Mouse (Mus musculus): ENCODE data around the gene Dnajb12. TPM values are rescaled to one million over a fixed set of nuclear protein-coding genes. Genes with fewer than 3 reads are reported as not detected.

Dnajb12 gene
- polyA plus RNA-seq, 1 experiment from 2014 or later = 26.2 TPM

DNA sequence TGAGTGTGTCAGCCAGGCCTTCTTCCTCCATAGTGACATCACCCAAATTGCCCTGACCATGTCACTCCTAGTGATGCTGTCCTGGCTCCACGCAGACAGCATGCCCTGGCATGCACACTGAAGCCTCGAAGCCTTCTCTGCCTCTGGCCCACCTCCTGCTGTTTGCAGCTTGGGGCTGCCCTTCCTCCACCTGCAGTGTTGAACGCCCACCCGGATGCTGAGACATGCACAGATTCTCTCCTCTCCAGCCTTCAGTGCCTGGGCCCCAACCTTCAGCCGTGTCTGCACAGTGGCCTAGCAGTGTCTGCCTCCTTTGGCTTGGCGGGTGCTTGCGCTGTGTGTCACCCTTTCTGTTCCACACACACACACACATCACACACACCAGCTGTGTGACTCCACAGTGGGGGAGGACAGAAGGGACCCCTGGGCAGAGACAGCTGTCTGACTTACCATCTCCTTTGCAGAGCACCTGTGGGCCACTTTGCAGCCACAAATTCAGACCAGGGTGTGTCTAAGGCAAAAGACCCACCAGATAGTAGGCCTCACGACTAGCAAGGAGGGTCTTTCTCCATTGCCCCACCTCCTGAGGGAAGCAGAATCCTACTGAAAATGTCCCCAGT is 22.7 kb downstream of the Dnajb12 start:
- DNase-seq (ENCODE audit: extremely low spot score, low spot score) = no peak
- H3K4me1 ChIP-seq = peaks cover 69% of the 10 kb centered on the region
- H3K36me3 ChIP-seq (replicated peaks) = peaks cover 14% of the 10 kb centered on the region
- H3K27me3 ChIP-seq (ENCODE audit: poor library complexity, severe bottlenecking) = no peaks in the 10 kb centered on the region
- 77% methylated on average over 8 of the region's 8 CpGs for WGBS
- H3K4me3 ChIP-seq = no peak overlapping the region; the same call in 1 of the 2 replicates
- H3K9me3 ChIP-seq = no peaks in the 10 kb centered on the region
- peak overlapping the region; percentile 93 for H3K27ac ChIP-seq

GRCm38 (mm10) chr10:59902606-59902990 is 23.2 kb downstream of the Dnajb12 start:
- DNase-seq (ENCODE audit: extremely low spot score, low spot score) = no peak
- H3K9me3 ChIP-seq = no peaks in the 10 kb centered on the region
- peak overlapping the region; percentile 93 for H3K27ac ChIP-seq
- peaks cover 8% of the 10 kb centered on the region; the same call in 1 of the 2 replicates for H3K36me3 ChIP-seq (replicated peaks)
- no peaks in the 10 kb centered on the region for H3K27me3 ChIP-seq (ENCODE audit: poor library complexity, severe bottlenecking)
- no peak overlapping the region for H3K4me3 ChIP-seq
- peaks cover 69% of the 10 kb centered on the region for H3K4me1 ChIP-seq
- WGBS = 72% methylated on average over 8 of the region's 8 CpGs

DNA sequence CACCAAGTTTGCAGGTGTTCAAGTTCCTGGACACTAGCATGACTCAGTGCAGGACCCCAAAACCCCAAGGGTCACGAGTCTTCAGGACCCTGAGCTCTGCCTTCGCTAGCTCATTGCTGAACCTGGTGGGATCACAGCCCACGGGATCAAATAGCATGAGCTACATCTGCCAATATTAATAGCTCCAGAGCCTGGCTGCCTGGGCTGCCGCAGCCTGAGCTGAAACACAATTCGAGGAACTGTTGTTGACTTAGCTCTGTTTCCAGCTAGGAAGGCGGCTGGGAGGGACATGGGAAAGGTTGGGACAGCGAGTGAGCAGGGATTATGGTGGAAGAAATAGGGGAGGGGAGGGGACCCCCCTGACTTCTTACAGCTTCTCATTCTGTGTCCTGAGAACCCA is 23.8 kb downstream of the Dnajb12 start:
- 64% methylated on average over 7 of the region's 7 CpGs for WGBS
- Histone ChIP-seq H3K4me1 (peaks cover 69% of the 10 kb centered on the region), H3K9me3 (no peaks in the 10 kb centered on the region)

GRCm38 (mm10) chr10:59907080-59907609 is 27.8 kb downstream of the Dnajb12 start:
- Histone ChIP-seq H3K4me1 (peaks cover 68% of the 10 kb centered on the region), H3K36me3 (replicated peaks) (no peaks in the 10 kb centered on the region), H3K27me3 (ENCODE audit: poor library complexity, severe bottlenecking) (peaks cover 32% of the 10 kb centered on the region), H3K4me3 (no peak overlapping the region), H3K9me3 (no peaks in the 10 kb centered on the region), H3K27ac (peak overlapping the region; percentile 80)
- no peak for DNase-seq (ENCODE audit: extremely low spot score, low spot score)
- WGBS = 60% methylated on average over 3 of the region's 3 CpGs

More for the DNA sequence above, 23.8 kb downstream of the Dnajb12 start:
- no peak overlapping the region for H3K4me3 ChIP-seq
- no peak for DNase-seq (ENCODE audit: extremely low spot score, low spot score)
- H3K27me3 ChIP-seq (ENCODE audit: poor library complexity, severe bottlenecking) = peaks cover 2% of the 10 kb centered on the region; the same call in 1 of the 2 replicates
- peaks cover 5% of the 10 kb centered on the region; the same call in 1 of the 2 replicates for H3K36me3 ChIP-seq (replicated peaks)
- peak overlapping the region; percentile 93 for H3K27ac ChIP-seq

GRCm38 (mm10) chr10:59907695-59908299 is 28.4 kb downstream of the Dnajb12 start:
- Histone ChIP-seq H3K4me1 (peaks cover 68% of the 10 kb centered on the region), H3K4me3 (no peak overlapping the region), H3K27ac (peak overlapping the region; percentile 80), H3K27me3 (ENCODE audit: poor library complexity, severe bottlenecking) (peaks cover 32% of the 10 kb centered on the region), H3K9me3 (no peaks in the 10 kb centered on the region), H3K36me3 (replicated peaks) (no peaks in the 10 kb centered on the region)
- no peak for DNase-seq (ENCODE audit: extremely low spot score, low spot score)
- WGBS = 43% methylated on average over 7 of the region's 7 CpGs

- peaks cover 59% of the 10 kb centered on the region for H3K4me1 ChIP-seq
- WGBS = 60% methylated on average over 7 of the region's 7 CpGs
- peaks cover 32% of the 10 kb centered on the region for H3K27me3 ChIP-seq (ENCODE audit: poor library complexity, severe bottlenecking)
- DNase-seq (ENCODE audit: extremely low spot score, low spot score) = no peak
- no peaks in the 10 kb centered on the region for H3K36me3 ChIP-seq (replicated peaks)
- no peak overlapping the region for H3K4me3 ChIP-seq
- peak overlapping the region; percentile 80 for H3K27ac ChIP-seq
- H3K9me3 ChIP-seq = no peaks in the 10 kb centered on the region
These were observed 29.5 kb downstream of the Dnajb12 start for GRCm38 (mm10) chr10:59908776-59909315.

DNA sequence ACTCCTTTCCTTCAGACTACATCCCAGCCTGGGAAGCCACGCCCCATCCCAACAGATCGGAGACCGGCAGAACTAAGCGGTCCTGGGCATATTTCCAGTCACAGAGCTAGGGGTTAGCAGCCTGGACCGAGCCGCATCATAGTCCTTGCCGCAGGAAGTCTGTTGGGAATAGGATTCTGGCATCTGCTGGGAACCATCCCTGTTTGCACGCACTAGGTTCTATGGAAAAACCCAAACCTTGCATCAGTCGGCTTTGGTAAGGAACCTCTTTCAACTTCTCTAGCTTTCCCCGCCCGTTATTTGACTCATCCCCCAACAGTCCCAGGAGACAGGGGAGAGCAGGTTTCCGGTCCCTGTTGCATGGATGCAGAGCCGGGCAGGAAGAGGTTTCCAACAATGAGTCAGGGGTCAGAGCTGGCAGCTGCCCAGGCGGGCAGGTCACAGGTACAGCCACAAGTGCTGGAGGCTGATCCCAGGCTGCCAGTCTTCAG is 30.0 kb downstream of the Dnajb12 start:
- Histone ChIP-seq H3K4me1 (peaks cover 59% of the 10 kb centered on the region), H3K36me3 (replicated peaks) (no peaks in the 10 kb centered on the region), H3K27ac (peak overlapping the region; percentile 80), H3K4me3 (peak overlapping the region; percentile 20; the same call in 1 of the 2 replicates), H3K27me3 (ENCODE audit: poor library complexity, severe bottlenecking) (peaks cover 32% of the 10 kb centered on the region), H3K9me3 (no peaks in the 10 kb centered on the region)
- DNase-seq (ENCODE audit: extremely low spot score, low spot score) = no peak
- 16% methylated on average over 14 of the region's 14 CpGs for WGBS

GRCm38 (mm10) chr10:59911091-59911490 is 31.7 kb downstream of the Dnajb12 start:
- Histone ChIP-seq H3K9me3 (no peaks in the 10 kb centered on the region), H3K36me3 (replicated peaks) (no peaks in the 10 kb centered on the region), H3K27me3 (ENCODE audit: poor library complexity, severe bottlenecking) (peaks cover 39% of the 10 kb centered on the region), H3K4me1 (peaks cover 65% of the 10 kb centered on the region), H3K27ac (peak overlapping the region; percentile 86), H3K4me3 (peak overlapping the region; percentile 41; the same call in 1 of the 2 replicates)
- no peak for DNase-seq (ENCODE audit: extremely low spot score, low spot score)
- 26% methylated on average over 6 of the region's 6 CpGs for WGBS

- Histone ChIP-seq H3K4me3 (peak overlapping the region; percentile 41), H3K36me3 (replicated peaks) (no peaks in the 10 kb centered on the region), H3K4me1 (peaks cover 71% of the 10 kb centered on the region), H3K27ac (peak overlapping the region; percentile 86), H3K9me3 (no peaks in the 10 kb centered on the region), H3K27me3 (ENCODE audit: poor library complexity, severe bottlenecking) (peaks cover 39% of the 10 kb centered on the region)
- 3% methylated on average over 25 of the region's 25 CpGs for WGBS
- DNase-seq (ENCODE audit: extremely low spot score, low spot score) = no peak
These were observed 32.3 kb downstream of the Dnajb12 start for GRCm38 (mm10) chr10:59911561-59912198.

DNA sequence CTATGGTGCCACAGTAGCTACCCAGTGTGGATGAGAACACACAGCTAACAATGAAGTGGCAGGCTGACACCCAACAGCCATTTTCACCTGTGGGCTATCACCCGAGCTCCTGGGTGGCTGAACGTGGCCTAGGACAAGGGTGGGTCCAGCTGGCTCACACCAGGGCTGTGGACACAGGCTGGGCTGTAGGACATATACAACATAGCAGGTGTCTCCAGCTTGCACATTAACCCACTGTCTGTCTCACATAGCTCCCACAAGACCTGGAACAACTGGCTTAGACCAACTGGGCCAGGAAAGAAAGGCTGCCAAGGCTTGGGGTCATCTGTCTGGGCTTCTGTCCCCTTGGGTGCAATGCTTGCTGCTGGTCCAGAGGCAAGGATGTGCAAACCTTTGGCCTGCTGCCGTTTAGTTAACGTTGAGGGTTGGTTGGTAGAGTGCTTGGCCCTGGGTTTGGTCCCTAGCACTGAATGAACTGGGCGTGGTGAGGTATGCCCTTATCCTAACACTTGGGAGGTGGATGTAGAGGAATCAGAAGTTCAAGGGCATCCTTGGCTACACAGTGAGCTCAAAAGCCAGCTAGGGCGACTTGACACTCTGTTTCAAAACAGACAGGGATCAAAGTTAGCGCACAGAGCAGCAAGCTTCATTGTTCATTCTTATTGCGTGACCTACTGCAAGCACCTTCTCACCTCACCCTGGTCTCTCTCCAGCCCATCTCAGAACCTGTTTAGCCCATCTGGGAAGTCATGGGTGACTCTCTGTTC is 36.0 kb downstream of the Dnajb12 start:
- peaks cover 55% of the 10 kb centered on the region for H3K4me1 ChIP-seq
- no peaks in the 10 kb centered on the region for H3K36me3 ChIP-seq (replicated peaks)
- peaks cover 33% of the 10 kb centered on the region for H3K27me3 ChIP-seq (ENCODE audit: poor library complexity, severe bottlenecking)
- WGBS = 91% methylated on average over 8 of the region's 8 CpGs
- peak overlapping the region; percentile 79 for H3K27ac ChIP-seq
- no peak for DNase-seq (ENCODE audit: extremely low spot score, low spot score)
- no peak overlapping the region for H3K4me3 ChIP-seq
- H3K9me3 ChIP-seq = no peaks in the 10 kb centered on the region

- Histone ChIP-seq H3K36me3 (replicated peaks) (no peaks in the 10 kb centered on the region), H3K4me1 (peaks cover 55% of the 10 kb centered on the region), H3K27ac (peak overlapping the region; percentile 79), H3K9me3 (no peaks in the 10 kb centered on the region), H3K27me3 (ENCODE audit: poor library complexity, severe bottlenecking) (peaks cover 27% of the 10 kb centered on the region), H3K4me3 (peak overlapping the region; percentile 41)
- WGBS = 14% methylated on average over 4 of the region's 4 CpGs
- no peak for DNase-seq (ENCODE audit: extremely low spot score, low spot score)
These were observed 36.8 kb downstream of the Dnajb12 start for GRCm38 (mm10) chr10:59916159-59916558.

DNA sequence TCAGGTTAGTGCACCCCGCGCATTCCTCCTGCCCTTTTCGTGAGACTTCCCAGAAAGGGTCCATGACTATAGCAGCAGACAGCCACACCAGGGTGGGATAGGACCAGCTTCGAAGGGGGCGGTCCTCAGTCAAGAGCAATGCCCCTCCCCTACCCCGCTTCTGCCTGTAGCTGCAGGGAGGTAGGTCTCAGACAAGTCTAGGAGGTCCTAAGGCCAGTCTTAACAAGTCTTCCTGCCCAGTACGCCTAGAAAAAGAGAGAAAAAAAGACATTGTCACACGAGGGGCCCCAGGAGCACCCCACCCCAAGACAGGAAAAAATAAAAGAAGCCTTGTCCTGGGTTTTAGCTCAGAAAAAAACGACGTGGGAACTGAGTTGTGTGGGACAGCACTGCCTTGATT is 37.3 kb downstream of the Dnajb12 start:
- H3K27ac ChIP-seq = peak overlapping the region; percentile 79
- peaks cover 55% of the 10 kb centered on the region for H3K4me1 ChIP-seq
- H3K36me3 ChIP-seq (replicated peaks) = no peaks in the 10 kb centered on the region
- peaks cover 26% of the 10 kb centered on the region for H3K27me3 ChIP-seq (ENCODE audit: poor library complexity, severe bottlenecking)
- peak overlapping the region; percentile 41 for H3K4me3 ChIP-seq
- H3K9me3 ChIP-seq = no peaks in the 10 kb centered on the region
- peak; percentile 73 for DNase-seq (ENCODE audit: extremely low spot score, low spot score)
- 1% methylated on average over 10 of the region's 10 CpGs for WGBS

All from forebrain, embryonic 10.5 days (tissue).